Mouse (Mus musculus): ENCODE measurements around the gene Gm28308. TPM values are rescaled to one million over a fixed set of nuclear protein-coding genes. Genes with fewer than 3 reads are reported as not detected.

Gm28308 gene
- polyA plus RNA-seq, 1 experiment from 2014 or later, result not detected

- Histone ChIP-seq H3K9me3 (ENCODE audit: low read length) (no peaks in the 10 kb centered on the region), H3K9ac (replicated peaks) (no peak overlapping the region), H3K27me3 (ENCODE audit: insufficient read depth, low read length) (peaks cover 89% of the 10 kb centered on the region), H3K36me3 (replicated peaks; ENCODE audit: insufficient read depth, low read length) (no peaks in the 10 kb centered on the region), H3K4me2 (ENCODE audit: low read depth, low read length) (no peak overlapping the region), H3K4me1 (ENCODE audit: insufficient read depth) (peaks cover 9% of the 10 kb centered on the region), H3K4me3 (ENCODE audit: low read depth, low read length) (no peak overlapping the region), H3K27ac (ENCODE audit: low read depth) (no peak overlapping the region)
- DNase-seq (no peak), ATAC-seq (no peak)
- TF ChIP-seq EP300 (IDR thresholded peaks at IDR 0.05; ENCODE audit: low read depth) (no peak), CTCF (IDR thresholded peaks at IDR 0.05; ENCODE audit: low read depth) (no peak)
- WGBS (ENCODE audit: insufficient replicate concordance), result 71% methylated on average over 3 of the region's 3 CpGs
These were observed 57.7 kb downstream of the Gm28308 start for GRCm38 (mm10) chr6:52155471-52155870.

- no peak overlapping the region for H3K4me3 ChIP-seq (ENCODE audit: low read depth, low read length)
- no peaks in the 10 kb centered on the region for H3K9me3 ChIP-seq (ENCODE audit: low read length)
- 55% methylated on average over 5 of the region's 5 CpGs for WGBS (ENCODE audit: insufficient replicate concordance)
- H3K36me3 ChIP-seq (replicated peaks; ENCODE audit: insufficient read depth, low read length), result no peaks in the 10 kb centered on the region
- H3K4me2 ChIP-seq (ENCODE audit: low read depth, low read length), result no peak overlapping the region
- ATAC-seq (no peak), DNase-seq (no peak)
- no peak overlapping the region for H3K9ac ChIP-seq (replicated peaks)
- no peak overlapping the region for H3K27ac ChIP-seq (ENCODE audit: low read depth)
- TF ChIP-seq EP300 (IDR thresholded peaks at IDR 0.05; ENCODE audit: low read depth), result no peak
- no peak for TF ChIP-seq CTCF (IDR thresholded peaks at IDR 0.05; ENCODE audit: low read depth)
- peaks cover 87% of the 10 kb centered on the region for H3K27me3 ChIP-seq (ENCODE audit: insufficient read depth, low read length)
- H3K4me1 ChIP-seq (ENCODE audit: insufficient read depth), result peaks cover 9% of the 10 kb centered on the region
These were observed 59.1 kb downstream of the Gm28308 start for GRCm38 (mm10) chr6:52154044-52154443.

GRCm38 (mm10) chr6:52153270-52153669, 59.9 kb downstream of the Gm28308 start:
- Histone ChIP-seq H3K36me3 (replicated peaks; ENCODE audit: insufficient read depth, low read length) (no peaks in the 10 kb centered on the region), H3K27me3 (ENCODE audit: insufficient read depth, low read length) (peaks cover 80% of the 10 kb centered on the region), H3K9ac (replicated peaks) (no peak overlapping the region), H3K4me3 (ENCODE audit: low read depth, low read length) (no peak overlapping the region), H3K27ac (ENCODE audit: low read depth) (no peak overlapping the region), H3K4me2 (ENCODE audit: low read depth, low read length) (no peak overlapping the region), H3K4me1 (ENCODE audit: insufficient read depth) (peaks cover 4% of the 10 kb centered on the region; the same call in 1 of the 2 replicates), H3K9me3 (ENCODE audit: low read length) (no peaks in the 10 kb centered on the region)
- TF ChIP-seq CTCF (IDR thresholded peaks at IDR 0.05; ENCODE audit: low read depth) (no peak), EP300 (IDR thresholded peaks at IDR 0.05; ENCODE audit: low read depth) (no peak)
- DNase-seq (no peak), ATAC-seq (no peak)
- 13% methylated on average over 6 of the region's 6 CpGs for WGBS (ENCODE audit: insufficient replicate concordance)

DNA sequence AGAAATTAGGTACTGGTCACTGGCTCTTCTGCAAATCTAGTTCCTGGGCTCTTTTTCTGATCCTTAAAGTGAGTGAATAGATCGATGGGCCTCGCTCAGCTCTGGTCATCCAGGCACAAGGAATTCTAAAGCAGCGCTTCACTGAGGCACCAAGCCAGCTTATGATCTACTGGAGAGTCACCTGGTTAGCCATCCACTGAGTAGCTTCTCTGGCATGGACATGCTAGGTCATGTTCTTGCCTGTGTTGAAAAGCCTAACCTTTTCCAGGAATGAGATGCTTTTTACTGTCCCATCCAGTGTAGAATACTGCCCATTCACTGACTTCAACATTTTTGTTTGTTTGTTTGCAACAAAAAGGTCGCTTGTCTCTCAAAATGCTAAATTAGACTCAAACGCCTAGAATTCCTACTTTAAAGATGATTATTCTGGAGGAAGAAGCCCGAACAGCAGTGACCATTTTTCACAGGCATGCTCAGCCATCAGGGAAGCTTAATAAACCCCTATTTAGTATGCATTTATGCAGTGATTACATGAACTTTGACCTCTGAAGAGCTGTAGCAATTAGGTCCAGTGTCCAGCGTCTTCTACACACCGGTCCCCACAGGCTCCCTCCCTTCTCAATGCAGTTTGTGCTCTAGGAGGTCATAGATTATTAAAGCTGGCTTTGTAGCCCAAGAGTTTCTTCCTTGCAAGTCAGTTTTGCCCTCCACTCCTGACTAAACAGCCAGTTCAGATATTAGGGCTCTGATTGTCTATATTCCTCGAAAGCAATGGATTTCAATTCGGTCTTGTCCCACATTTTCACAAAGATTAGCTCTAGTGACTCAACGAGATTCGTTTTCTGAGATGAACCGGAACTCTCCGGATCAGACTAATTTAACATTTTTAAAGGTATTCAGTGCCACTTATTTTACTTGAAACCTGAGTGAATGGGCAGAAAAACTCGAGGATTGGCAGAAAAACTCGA, 60.6 kb downstream of the Gm28308 start:
- Histone ChIP-seq H3K4me3 (ENCODE audit: low read depth, low read length) (no peak overlapping the region), H3K27ac (ENCODE audit: low read depth) (no peak overlapping the region), H3K36me3 (replicated peaks; ENCODE audit: insufficient read depth, low read length) (no peaks in the 10 kb centered on the region), H3K9ac (replicated peaks) (no peak overlapping the region), H3K9me3 (ENCODE audit: low read length) (no peaks in the 10 kb centered on the region), H3K4me2 (ENCODE audit: low read depth, low read length) (no peak overlapping the region), H3K27me3 (ENCODE audit: insufficient read depth, low read length) (peaks cover 78% of the 10 kb centered on the region), H3K4me1 (ENCODE audit: insufficient read depth) (no peaks in the 10 kb centered on the region)
- ATAC-seq (no peak), DNase-seq (no peak)
- WGBS (ENCODE audit: insufficient replicate concordance), result 24% methylated on average over 16 of the region's 16 CpGs
- no peak for TF ChIP-seq CTCF (IDR thresholded peaks at IDR 0.05; ENCODE audit: low read depth)
- TF ChIP-seq EP300 (IDR thresholded peaks at IDR 0.05; ENCODE audit: low read depth), result no peak

GRCm38 (mm10) chr6:52151571-52151970, 61.6 kb downstream of the Gm28308 start:
- Histone ChIP-seq H3K36me3 (replicated peaks; ENCODE audit: insufficient read depth, low read length) (no peaks in the 10 kb centered on the region), H3K9ac (replicated peaks) (no peak overlapping the region), H3K4me1 (ENCODE audit: insufficient read depth) (no peaks in the 10 kb centered on the region), H3K27me3 (ENCODE audit: insufficient read depth, low read length) (peaks cover 73% of the 10 kb centered on the region), H3K9me3 (ENCODE audit: low read length) (no peaks in the 10 kb centered on the region), H3K27ac (ENCODE audit: low read depth) (no peak overlapping the region), H3K4me3 (ENCODE audit: low read depth, low read length) (no peak overlapping the region), H3K4me2 (ENCODE audit: low read depth, low read length) (no peak overlapping the region)
- TF ChIP-seq EP300 (IDR thresholded peaks at IDR 0.05; ENCODE audit: low read depth), result no peak
- no peak for TF ChIP-seq CTCF (IDR thresholded peaks at IDR 0.05; ENCODE audit: low read depth)
- WGBS (ENCODE audit: insufficient replicate concordance), result 28% methylated on average over 4 of the region's 4 CpGs
- no peak for ATAC-seq
- DNase-seq, result no peak

DNA sequence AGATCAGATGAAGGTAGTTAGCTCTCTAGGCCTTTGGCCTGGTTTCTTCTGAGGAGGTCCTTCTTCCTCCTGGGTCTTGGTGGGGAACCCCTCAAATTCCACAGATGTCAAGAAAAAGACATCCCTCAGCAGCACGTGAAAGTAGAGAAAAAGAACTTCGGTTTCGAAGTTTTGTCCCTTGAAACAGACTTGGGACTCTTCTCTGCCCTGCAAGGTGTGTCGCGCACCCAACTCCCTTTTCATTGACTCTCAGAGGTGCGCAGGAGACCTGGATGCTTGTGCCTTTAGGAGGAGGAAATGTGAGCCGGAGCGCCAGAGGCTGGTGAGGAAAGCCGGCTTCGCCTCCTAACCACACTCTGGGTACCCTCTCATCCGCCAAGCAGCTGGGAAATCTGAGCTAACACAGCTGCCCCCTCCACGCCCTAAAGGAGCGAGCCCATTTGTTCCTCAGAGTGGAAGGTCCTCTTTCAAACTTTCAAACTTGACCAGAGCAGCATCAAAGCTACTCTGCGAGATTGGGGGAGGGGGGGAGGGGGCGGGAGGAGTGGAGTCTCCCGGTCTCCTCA, 62.7 kb downstream of the Gm28308 start:
- ATAC-seq (no peak), DNase-seq (no peak)
- H3K27me3 ChIP-seq (ENCODE audit: insufficient read depth, low read length), result peaks cover 65% of the 10 kb centered on the region
- H3K27ac ChIP-seq (ENCODE audit: low read depth), result no peak overlapping the region
- H3K4me2 ChIP-seq (ENCODE audit: low read depth, low read length), result no peak overlapping the region
- no peaks in the 10 kb centered on the region for H3K36me3 ChIP-seq (replicated peaks; ENCODE audit: insufficient read depth, low read length)
- TF ChIP-seq CTCF (IDR thresholded peaks at IDR 0.05; ENCODE audit: low read depth) (no peak), EP300 (IDR thresholded peaks at IDR 0.05; ENCODE audit: low read depth) (no peak)
- no peaks in the 10 kb centered on the region for H3K4me1 ChIP-seq (ENCODE audit: insufficient read depth)
- H3K4me3 ChIP-seq (ENCODE audit: low read depth, low read length), result no peak overlapping the region
- 10% methylated on average over 16 of the region's 16 CpGs for WGBS (ENCODE audit: insufficient replicate concordance)
- H3K9ac ChIP-seq (replicated peaks), result no peak overlapping the region
- no peaks in the 10 kb centered on the region for H3K9me3 ChIP-seq (ENCODE audit: low read length)
